Mouse (Mus musculus) WW6 (cell line): ENCODE measurements around the gene Rbl2.

Experiments used
- DNase-seq: peaks from one replicate; pipeline ENCODE4 v3.0.0-alpha.2; 2013; ENCODE audit warnings: low read depth, low spot score

Gene Rbl2

DNA sequence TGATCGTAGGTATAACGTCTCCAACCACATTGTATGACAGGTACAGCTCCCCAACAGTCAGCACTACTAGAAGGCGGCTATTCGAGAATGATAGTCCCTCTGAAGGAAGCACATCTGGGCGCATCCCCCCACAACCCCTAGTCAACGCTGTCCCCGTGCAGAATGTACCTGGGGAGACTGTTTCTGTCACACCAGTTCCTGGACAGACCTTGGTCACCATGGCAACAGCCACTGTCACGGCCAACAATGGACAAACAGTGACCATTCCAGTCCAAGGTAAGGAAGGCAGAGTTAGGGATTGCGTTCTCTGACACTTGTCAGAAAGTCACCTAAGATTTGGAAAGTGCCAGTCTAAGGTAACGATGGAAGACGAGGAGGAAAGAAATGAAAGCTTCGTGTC lies 36.4 kb downstream of the Rbl2 start:
- no peak for DNase-seq

- no peak for DNase-seq
Observed at GRCm38 (mm10) chr8:91111868-91112477, 42.1 kb downstream of the Rbl2 start.

GRCm38 (mm10) chr8:91114428-91114827 lies 44.6 kb downstream of the Rbl2 start:
- DNase-seq: no peak

DNA sequence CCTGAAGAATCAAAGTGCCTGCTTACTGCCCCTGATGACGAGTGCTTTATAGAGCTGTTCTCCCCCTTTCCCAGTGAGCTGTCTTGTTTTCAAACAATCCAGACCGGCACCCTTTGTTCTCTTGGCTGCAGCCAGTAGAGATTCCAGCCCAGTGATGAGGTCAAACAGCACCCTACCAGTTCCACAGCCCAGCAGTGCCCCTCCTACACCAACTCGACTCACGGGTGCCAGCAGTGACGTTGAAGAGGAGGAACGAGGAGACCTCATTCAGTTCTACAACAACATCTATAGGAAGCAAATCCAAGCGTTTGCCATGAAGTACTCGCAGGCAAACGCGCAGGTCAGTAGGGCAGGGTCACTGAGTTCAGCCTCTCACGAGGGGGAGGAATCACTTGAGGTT lies 45.1 kb downstream of the Rbl2 start:
- no peak for DNase-seq

DNA sequence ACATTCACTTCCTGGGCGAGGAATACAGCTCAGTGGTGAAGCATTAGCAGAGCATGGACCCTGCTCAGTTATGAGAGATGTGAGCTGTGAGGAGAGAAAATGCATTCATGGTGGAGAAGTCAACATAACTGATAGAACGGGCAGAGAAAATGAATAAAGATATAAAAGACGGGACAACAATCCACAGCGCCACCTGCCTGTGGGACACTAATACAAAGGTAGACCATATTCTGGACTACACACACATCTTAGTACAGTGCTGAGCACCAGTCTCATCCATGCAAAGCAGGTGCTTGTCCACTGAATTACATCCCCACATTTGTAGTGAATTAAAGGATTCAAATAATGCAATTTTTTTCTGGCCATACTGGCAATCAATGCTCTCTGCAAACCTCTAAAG lies 47.7 kb downstream of the Rbl2 start:
- no peak for DNase-seq

GRCm38 (mm10) chr8:91118131-91118530 lies 48.3 kb downstream of the Rbl2 start:
- no peak for DNase-seq

GRCm38 (mm10) chr8:91124315-91124714 lies 54.5 kb downstream of the Rbl2 start:
- DNase-seq: no peak

DNA sequence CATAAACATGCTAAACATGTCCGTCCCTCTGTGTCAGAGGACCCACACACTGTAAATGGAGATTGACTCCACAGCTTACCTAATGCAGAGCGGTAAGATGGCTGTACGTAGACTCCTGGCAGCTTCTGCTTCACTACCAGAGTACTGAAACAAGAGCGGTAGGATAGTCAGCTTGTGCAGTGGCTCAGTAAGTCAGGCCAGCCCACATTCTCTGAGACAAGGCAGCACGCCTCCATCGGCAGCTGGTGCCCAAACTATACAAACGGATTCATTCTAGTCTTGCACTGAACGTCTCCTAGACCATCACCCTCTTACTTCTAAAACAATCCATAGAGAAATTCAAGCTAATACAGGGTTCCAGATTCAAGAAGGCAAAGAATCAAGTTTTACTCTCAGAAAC lies 56.9 kb downstream of the Rbl2 start:
- DNase-seq: no peak

GRCm38 (mm10) chr8:91132731-91133130 lies 62.9 kb downstream of the Rbl2 start:
- DNase-seq: no peak

- DNase-seq: no peak
Observed at GRCm38 (mm10) chr8:91133441-91134069, 63.7 kb downstream of the Rbl2 start.

DNA sequence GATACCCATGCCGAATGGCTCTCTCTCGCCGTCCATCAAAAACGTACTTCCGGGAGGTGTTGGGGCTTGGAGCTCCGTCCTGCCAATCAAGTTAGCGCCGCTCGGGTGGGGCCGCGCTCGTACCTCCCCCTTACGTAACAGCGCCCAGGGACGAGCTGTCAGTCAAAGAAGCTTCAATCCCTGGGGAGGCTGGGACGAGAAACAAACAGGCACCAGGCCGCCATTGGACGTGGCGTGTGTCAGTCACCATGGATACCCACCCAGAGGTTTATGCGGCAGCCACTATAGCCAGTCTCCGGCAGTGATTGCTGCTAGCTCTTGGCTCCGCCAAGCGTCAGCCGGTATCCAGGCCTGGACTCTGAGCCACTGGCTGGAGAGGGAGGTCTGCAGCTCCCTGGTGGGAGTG lies 64.2 kb downstream of the Rbl2 start:
- DNase-seq: peak; percentile 100

DNA sequence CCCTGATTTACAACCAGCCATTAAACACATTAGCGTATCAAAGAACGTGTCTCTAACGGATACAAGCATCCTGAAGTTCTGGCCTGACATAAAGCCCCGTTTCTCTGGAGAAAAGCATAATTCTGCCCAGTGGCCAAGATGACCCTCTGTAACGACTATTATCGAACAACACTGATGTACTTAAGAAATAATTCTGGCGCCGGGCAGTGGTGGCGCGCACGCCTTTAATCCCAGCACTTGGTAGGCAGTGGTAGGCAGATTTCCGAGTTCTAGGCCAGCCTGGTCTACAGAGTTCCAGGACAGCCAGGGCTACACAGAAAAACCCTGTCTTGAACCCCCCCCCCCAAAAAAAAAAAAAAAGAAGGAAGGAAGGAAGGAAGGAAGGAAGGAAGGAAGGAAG lies 64.8 kb downstream of the Rbl2 start:
- DNase-seq: no peak

DNA sequence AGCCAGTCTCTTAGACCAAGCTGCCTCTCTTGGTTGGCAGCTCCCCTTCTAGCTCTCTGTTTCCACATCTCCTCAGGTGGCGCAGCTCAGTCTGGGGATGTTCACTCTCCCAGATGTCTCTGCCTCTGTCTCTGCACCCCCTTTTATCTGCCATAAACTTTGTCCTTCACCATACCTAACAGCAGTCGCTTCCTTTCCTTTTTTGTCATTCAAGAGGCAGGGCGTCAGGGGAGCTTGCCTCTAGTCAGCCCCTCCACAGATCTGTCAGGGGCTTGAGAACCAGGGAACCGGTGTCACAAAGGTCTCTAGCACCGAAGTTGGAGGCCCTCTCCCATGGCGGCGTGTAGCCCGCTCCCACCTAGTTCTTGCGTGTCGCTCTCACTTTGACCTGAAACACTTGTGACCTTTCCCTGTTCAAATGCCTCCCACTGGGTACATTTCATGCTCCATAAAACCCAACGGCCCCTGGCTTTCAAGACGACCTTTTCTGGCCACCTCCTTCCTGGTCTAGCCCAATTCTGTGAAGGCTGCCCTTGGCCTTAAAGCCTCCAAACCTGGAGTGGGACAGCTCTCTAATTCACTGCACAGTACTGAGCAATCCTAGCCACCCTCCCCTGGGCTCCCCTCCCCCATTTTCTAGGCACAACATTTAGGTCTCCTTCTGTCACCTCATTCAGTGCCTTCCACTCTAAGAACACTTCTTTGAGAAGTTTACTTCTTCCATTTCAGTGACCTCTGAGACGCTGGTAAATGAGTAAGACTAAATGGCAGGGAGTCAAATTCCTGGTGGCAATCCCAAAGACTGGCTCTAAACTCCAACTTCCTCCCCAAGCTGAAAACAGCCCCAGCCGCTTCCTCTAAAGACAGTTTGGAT lies 65.7 kb downstream of the Rbl2 start:
- no peak for DNase-seq

- no peak for DNase-seq
Observed at GRCm38 (mm10) chr8:91140828-91141227, 71.0 kb downstream of the Rbl2 start.

DNA sequence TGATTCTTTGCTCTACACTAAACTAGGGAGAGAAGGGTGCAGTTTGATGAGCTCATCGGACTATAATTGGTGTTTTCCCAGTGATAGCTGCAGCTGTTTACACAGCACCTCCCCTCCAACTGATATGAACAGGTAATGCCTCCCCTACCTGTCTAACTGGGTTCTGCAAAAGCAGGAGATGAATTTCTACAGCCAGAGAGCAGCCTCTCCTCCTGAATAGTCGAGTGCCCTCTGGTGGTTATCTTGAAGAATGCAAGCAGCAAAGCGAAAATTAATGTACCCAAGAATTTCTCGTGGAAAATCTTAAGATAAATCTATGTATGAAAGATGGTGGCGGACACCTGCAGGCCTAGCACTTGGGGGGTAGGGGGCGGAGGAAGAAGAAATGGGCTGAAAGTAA lies 77.9 kb downstream of the Rbl2 start:
- DNase-seq: no peak

GRCm38 (mm10) chr8:91148643-91149178 lies 78.9 kb downstream of the Rbl2 start:
- DNase-seq: no peak

GRCm38 (mm10) chr8:91149298-91149697 lies 79.4 kb downstream of the Rbl2 start:
- no peak for DNase-seq

GRCm38 (mm10) chr8:91151531-91151930 lies 81.7 kb downstream of the Rbl2 start:
- DNase-seq: no peak

DNA sequence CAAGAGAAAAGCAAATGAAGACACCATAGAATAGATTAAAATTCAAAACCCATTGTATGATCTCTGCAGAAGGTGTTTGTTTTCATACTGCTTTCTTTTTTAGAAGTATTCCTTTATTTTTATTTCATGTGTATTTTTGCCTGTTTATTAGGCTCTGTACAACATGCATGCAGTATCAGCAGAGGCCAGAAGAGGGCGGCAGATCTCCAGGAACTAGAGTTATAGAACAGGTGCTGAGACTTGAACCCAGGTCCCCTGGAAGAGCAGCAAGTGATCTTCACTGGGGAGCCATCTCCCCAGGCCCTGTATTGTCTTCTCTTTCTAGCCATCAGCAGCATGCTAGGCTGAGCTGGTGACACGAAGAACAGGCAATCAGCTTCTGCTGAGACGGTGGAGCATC lies 84.0 kb downstream of the Rbl2 start:
- no peak for DNase-seq

GRCm38 (mm10) chr8:91154564-91154963 lies 84.7 kb downstream of the Rbl2 start:
- peak; percentile 86 for DNase-seq

DNA sequence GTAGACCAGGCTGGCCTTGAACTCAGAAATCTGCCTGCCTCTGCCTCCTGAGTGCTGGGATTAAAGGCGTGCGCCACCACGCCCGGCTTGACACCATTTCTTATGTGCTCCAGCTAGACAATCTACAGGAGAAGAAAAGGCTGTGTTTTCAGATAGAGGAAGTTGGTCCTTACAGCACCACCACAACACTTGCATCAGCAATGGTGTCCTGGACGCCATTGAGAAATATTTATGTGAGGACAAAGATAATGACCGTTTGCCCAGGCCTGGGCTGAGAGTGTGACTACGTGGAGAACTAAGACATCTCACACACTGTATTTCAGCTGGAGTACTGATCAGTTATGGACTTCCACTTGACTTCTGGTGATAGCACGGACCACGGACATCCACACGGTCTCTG lies 88.8 kb downstream of the Rbl2 start:
- DNase-seq: no peak

- DNase-seq: no peak
Observed at GRCm38 (mm10) chr8:91159959-91160800, 90.3 kb downstream of the Rbl2 start.
